ENCODE assay signal across 13 mouse cellular contexts in the genomic region with DNA sequence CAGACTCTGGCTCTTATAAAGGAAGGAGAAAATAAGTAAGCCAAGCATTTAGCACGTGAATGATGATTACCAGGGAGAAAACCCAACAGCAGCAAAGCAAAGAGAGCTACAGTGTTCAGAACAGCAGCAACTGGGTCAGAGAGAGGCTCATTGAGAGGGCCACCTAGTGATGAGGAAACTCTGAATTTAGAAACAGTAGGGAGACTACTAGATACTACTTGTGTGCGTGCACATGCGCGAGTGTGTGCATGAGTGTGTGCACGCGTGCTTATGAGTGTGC. TPM values are rescaled to one million over a fixed set of nuclear protein-coding genes. Genes with fewer than 3 reads are reported as not detected.
DNase-seq lines count a peak whose midpoint lies in the region; ATAC-seq lines count a peak whose summit lies in the region.
"Had no signal": no experiment of that assay in that cellular context is flagged by ENCODE, and none has a peak within 500 bp of the region (broad histone marks: within the 10 kb centered on the region; RNA-seq: fewer than 3 reads in every experiment).

No protein-coding gene starts in this region.

- H3K36me3 ChIP-seq in forebrain, embryonic 13.5 days (ENCODE audit: poor library complexity, severe bottlenecking) = no peaks in the 10 kb centered on the region
- H3K36me3 ChIP-seq in forebrain, embryonic 14.5 days (ENCODE audit: control insufficient read depth, insufficient read depth, low read length) = no peaks in the 10 kb centered on the region
- H3K36me3 ChIP-seq: heart, embryonic 13.5 days; neural tube, embryonic 12.5 days had no signal

- H3K4me1 ChIP-seq in forebrain, embryonic 13.5 days = 0 out of 2 replicates have a peak, but pooled peaks cover 8% of the 10 kb centered on the region
- H3K4me1 ChIP-seq in forebrain, embryonic 14.5 days (ENCODE audit: control insufficient read depth, insufficient read depth, low read length) = 0 out of 2 replicates have a peak, but pooled peaks cover 3% of the 10 kb centered on the region
- H3K4me1 ChIP-seq: heart, embryonic 13.5 days; neural tube, embryonic 12.5 days had no signal

- intact Hi-C loops in left cerebral cortex, postnatal 4 days (cut with DNase I) = loop anchor here (10.0 kb wide), 1 partner anchor 403 kb away; no protein-coding TSS in a partner anchor

- no peak for DNase-seq in forebrain, embryonic 14.5 days (ENCODE audit: low spot score)
- peak; percentile 6 to 17 for DNase-seq in left cerebral cortex, adult 8-10 months (ENCODE audit: low spot score in 2 of 2)
- no peak for DNase-seq in left cerebral cortex, postnatal 4 days
- DNase-seq in cerebellum, adult 11-12 months = peak; percentile 26
- DNase-seq in layer of hippocampus, adult 18-20 months (ENCODE audit: low spot score in 2 of 2) = peak; percentile 3 to 34
- DNase-seq in adrenal gland, adult 8-10 months = no peak
- no peak for DNase-seq in gastrocnemius, postnatal 25 days
- DNase-seq: gastrocnemius, postnatal 10 days had no signal

- 0 out of 2 replicates have a peak overlapping the region, but pooled peaks have one; percentile 34 for H3K9ac ChIP-seq in forebrain, embryonic 13.5 days
- no peak overlapping the region for H3K9ac ChIP-seq in forebrain, embryonic 14.5 days (ENCODE audit: low read length)
- H3K9ac ChIP-seq: heart, embryonic 13.5 days; neural tube, embryonic 12.5 days had no signal

- no peak overlapping the region for H3K4me3 ChIP-seq in forebrain, embryonic 13.5 days
- no peak overlapping the region for H3K4me3 ChIP-seq in forebrain, embryonic 14.5 days (ENCODE audit: low read depth, low read length)
- H3K4me3 ChIP-seq: heart, embryonic 13.5 days; neural tube, embryonic 12.5 days had no signal

- WGBS in forebrain, embryonic 13.5 days = 80% methylated on average over 6 of the region's 6 CpGs
- 80% methylated on average over 6 of the region's 6 CpGs for WGBS in forebrain, embryonic 14.5 days

- 0 out of 2 replicates have a peak, but pooled peaks cover 6% of the 10 kb centered on the region for H3K27me3 ChIP-seq in forebrain, embryonic 13.5 days
- no peaks in the 10 kb centered on the region for H3K27me3 ChIP-seq in forebrain, embryonic 14.5 days (replicated peaks; ENCODE audit: control insufficient read depth, insufficient read depth, low read length)

- ATAC-seq in forebrain, embryonic 13.5 days = peak; percentile 33; the same call in 1 of the 2 replicates
- no peak; the same call in 1 of the 2 replicates for ATAC-seq in forebrain, embryonic 14.5 days

- no peaks in the 10 kb centered on the region for H3K9me3 ChIP-seq in forebrain, embryonic 13.5 days (replicated peaks)
- no peaks in the 10 kb centered on the region for H3K9me3 ChIP-seq in forebrain, embryonic 14.5 days (replicated peaks; ENCODE audit: control insufficient read depth, low read length)
- H3K9me3 ChIP-seq: heart, embryonic 13.5 days; neural tube, embryonic 12.5 days had no signal

- no peak overlapping the region for H3K27ac ChIP-seq in forebrain, embryonic 13.5 days
- H3K27ac ChIP-seq in forebrain, embryonic 14.5 days (ENCODE audit: low read depth, low read length) = no peak overlapping the region; the same call in 1 of the 2 replicates
- H3K27ac ChIP-seq: heart, embryonic 13.5 days; macrophage; neural tube, embryonic 12.5 days had no signal

- H3K4me2 ChIP-seq in forebrain, embryonic 13.5 days = no peak overlapping the region
- no peak overlapping the region for H3K4me2 ChIP-seq in forebrain, embryonic 14.5 days (ENCODE audit: low read length)
- H3K4me2 ChIP-seq: neural tube, embryonic 12.5 days had no signal

RNA-seq across cellular contexts. Expression of a gene that starts 36.8 kb away (rescaled TPM):
- 27.1 and 28.6 TPM in 2 replicates for polyA plus RNA-seq in forebrain, embryonic 13.5 days (2015; fragmentation: Nextera tagmentation; extraction: Ambion mirVana)
- 23.4 and 30.3 TPM in 2 replicates for polyA plus RNA-seq in forebrain, embryonic 14.5 days (2014; fragmentation: Nextera tagmentation; extraction: Ambion mirVana)
- 10 to 100 TPM; 15.6 to 24.6 (median 19.7) TPM for total RNA-seq in left cerebral cortex, adult 8-10 months (2022)
- total RNA-seq in left cerebral cortex, postnatal 4 days (2021) = 10 to 100 TPM; 23.9 to 26.6 TPM
- total RNA-seq in layer of hippocampus, adult 18-20 months (2021) = 10 to 100 TPM; 18.5 to 19.6 TPM
- 10 to 100 TPM in 2 of 4 experiments, 1 to 10 TPM in 2; 6.5 to 13.4 (median 9.2) TPM for total RNA-seq in adrenal gland, adult 8-10 months (2022)
- 10 to 100 TPM in 1 of 2 experiments, 1 to 10 TPM in 1; 6.1 to 11.8 TPM for total RNA-seq in gastrocnemius, postnatal 25 days (2021)
- total RNA-seq: MEL had no signal

Comparison
In these comparisons a context has a peak if more than half of its experiments do, and no peak if none do; other contexts are left out.
1. DNase-seq: peak in left cerebral cortex, adult 8-10 months (2 of 2), cerebellum, adult 11-12 months (single experiment) and layer of hippocampus, adult 18-20 months (2 of 2); none in forebrain, embryonic 14.5 days (single experiment), left cerebral cortex, postnatal 4 days (single experiment), adrenal gland, adult 8-10 months (single experiment) and gastrocnemius, postnatal 25 days (single experiment).